Mouse (Mus musculus) liver, embryonic 11.5 days (tissue): ENCODE results near the gene Hspb11. TPM values are rescaled to one million over a fixed set of nuclear protein-coding genes. Genes with fewer than 3 reads are reported as not detected.

Experiments
- ATAC-seq: fragments of 200-750 bp; cut with Nextera tagmentation; replicated peaks from 2 replicates; pipeline ENCODE4 v1.8.0; 2017; ENCODE audit warnings: moderate number of reproducible peaks, mild to moderate bottlenecking, moderate TSS enrichment, moderate library complexity; ENCODE audit not compliant: low FRiP score
- DNase-seq: peaks from one replicate; pipeline ENCODE4 v3.0.0-alpha.2; 2017; ENCODE audit warnings: low spot score
- H3K27ac ChIP-seq: fragments of 300-500 bp; sonication (generic); 2 replicates; pipeline ENCODE4 v1.5.1; 2014; ENCODE audit warnings: mild to moderate bottlenecking, low read depth, low read length, control low read depth
- H3K27me3 ChIP-seq: fragments of 300-500 bp; sonication (generic); replicated peaks from 2 replicates; pipeline ENCODE4 v1.6.1; 2014; ENCODE audit warnings: low read length, mixed read lengths; ENCODE audit not compliant: control insufficient read depth, insufficient read depth
- H3K36me3 ChIP-seq: fragments of 300-500 bp; sonication (generic); 2 replicates; pipeline ENCODE4 v1.6.1; 2014; ENCODE audit warnings: mild to moderate bottlenecking, low read length, moderate library complexity, mixed read lengths; ENCODE audit not compliant: control insufficient read depth, insufficient read depth
- H3K4me1 ChIP-seq: fragments of 300-500 bp; sonication (generic); replicated peaks from 2 replicates; pipeline ENCODE4 v1.6.1; 2014; ENCODE audit warnings: low read length, mixed read lengths; ENCODE audit not compliant: control insufficient read depth, insufficient read depth
- H3K4me2 ChIP-seq: fragments of 300-500 bp; sonication (generic); 2 replicates; pipeline ENCODE4 v1.6.1; 2014; ENCODE audit warnings: mild to moderate bottlenecking, control low read depth, moderate library complexity
- H3K4me3 ChIP-seq: fragments of 300-500 bp; sonication (generic); 2 replicates; pipeline ENCODE4 v1.5.1; 2014; ENCODE audit warnings: low read depth, low read length, control low read depth
- H3K9ac ChIP-seq: fragments of 300-500 bp; sonication (generic); 2 replicates; pipeline ENCODE4 v1.6.1; 2014; ENCODE audit warnings: low read depth, low read length, control low read depth
- H3K9me3 ChIP-seq: fragments of 300-500 bp; sonication (generic); 2 replicates; pipeline ENCODE4 v1.6.1; 2016; ENCODE audit warnings: low read length, inconsistent platforms, mixed read lengths; ENCODE audit not compliant: control insufficient read depth
- WGBS: fragments of 180-500 bp; shearing (Covaris S2); extraction: QIAGEN DNeasy Blood & Tissue Kit; methylation state at CpG from one replicate; pipeline ENCODE4 v1.1.7; 2014; 5-methylcytosine and 5-hydroxymethylcytosine counted together
- polyA plus RNA-seq: library from polyadenylated mRNA; unstranded; fragments of >200 nt; fragmentation: Nextera tagmentation; extraction: Ambion mirVana; gene quantifications from 2 replicates; pipeline ENCODE4 v1.2.1, GENCODE M21; 2014

Gene Hspb11
- polyA plus RNA-seq, 1 experiment from 2014 or later = 14.8 TPM

DNA sequence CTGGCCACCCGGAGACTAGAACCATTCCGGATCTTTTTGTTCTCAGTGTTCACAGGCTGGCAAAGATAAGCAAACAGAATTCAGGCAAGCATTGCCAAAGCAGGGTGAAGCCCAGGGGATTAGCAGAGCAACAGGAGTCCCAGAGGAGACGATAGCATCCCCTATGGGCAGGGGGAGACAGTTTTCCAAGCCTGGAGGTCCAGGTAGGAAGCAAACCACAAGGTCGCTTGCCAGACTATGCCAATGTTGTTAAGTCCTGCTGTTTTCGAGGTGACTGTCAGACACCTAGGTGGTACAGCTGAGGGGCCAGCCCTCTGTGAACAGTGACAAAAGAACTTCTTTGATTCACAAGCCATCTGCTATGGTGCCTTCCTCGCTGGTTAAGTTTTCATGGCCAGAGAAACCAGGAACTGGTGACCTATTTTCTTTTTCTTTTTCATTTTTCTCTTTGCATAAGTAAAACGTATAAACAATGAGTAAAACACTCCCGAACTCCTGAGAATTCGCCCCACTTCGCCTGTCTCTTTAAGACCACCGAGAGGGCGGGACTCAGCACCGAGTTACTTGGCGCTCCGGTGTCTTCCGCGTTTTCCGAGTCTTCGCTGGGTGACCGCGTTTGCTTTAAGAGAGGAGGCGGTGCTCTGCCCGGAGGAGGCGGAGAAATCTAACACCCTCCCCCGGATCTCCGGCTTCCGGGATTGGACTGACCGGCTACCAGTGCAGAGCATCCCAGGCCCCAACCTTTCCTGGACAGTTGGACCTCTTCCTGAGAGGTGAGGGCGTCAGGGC lies 60.5 kb downstream of the Hspb11 start, which contains the start of gene Yipf1:
TSS of gene Yipf1 (plus strand) at position 674 of the 789 bp plus-strand sequence.
- 1% methylated on average over 29 of the region's 29 CpGs for WGBS
- ATAC-seq (peak; percentile 90), DNase-seq (peak; percentile 85)
- no peaks in the 10 kb centered on the region for H3K9me3 ChIP-seq
- H3K4me3 ChIP-seq = peak within 1 kb of the TSS; percentile 81
- no peaks in the 10 kb centered on the region for H3K27me3 ChIP-seq
- H3K27ac ChIP-seq = no peak within 1 kb of the TSS; the same call in 1 of the 2 replicates
- H3K4me1 ChIP-seq = peaks cover 9% of the 10 kb centered on the region
- peak within 1 kb of the TSS; percentile 68 for H3K4me2 ChIP-seq
- peak within 1 kb of the TSS; percentile 72 for H3K9ac ChIP-seq
- no peaks in the 10 kb centered on the region for H3K36me3 ChIP-seq

DNA sequence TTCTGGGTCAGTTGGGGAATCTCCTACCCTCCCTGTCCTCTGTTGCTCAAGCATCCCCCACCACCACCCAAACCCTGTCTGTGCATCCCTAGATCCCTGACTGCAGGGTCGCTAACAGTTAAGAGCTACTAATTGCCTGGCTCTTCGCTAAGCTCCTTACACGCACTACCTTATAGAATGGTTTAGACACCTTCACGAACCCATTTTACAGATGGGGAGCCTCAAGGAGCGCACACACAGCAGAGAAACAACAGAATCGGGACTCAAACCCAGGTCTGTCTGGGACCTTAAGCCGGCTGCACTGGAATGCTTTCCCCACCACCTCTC lies 61.0 kb downstream of the Hspb11 start:
- no peak for DNase-seq
- Histone ChIP-seq H3K27ac (no peak overlapping the region; the same call in 1 of the 2 replicates), H3K4me3 (peak overlapping the region; percentile 81), H3K9ac (peak overlapping the region; percentile 72), H3K36me3 (peaks cover 2% of the 10 kb centered on the region; the same call in 1 of the 2 replicates), H3K4me1 (peaks cover 9% of the 10 kb centered on the region), H3K27me3 (no peaks in the 10 kb centered on the region), H3K9me3 (no peaks in the 10 kb centered on the region), H3K4me2 (peak overlapping the region; percentile 68)
- WGBS = 6% methylated on average over 7 of the region's 7 CpGs
- ATAC-seq = no peak; the same call in 1 of the 2 replicates

- peaks cover 9% of the 10 kb centered on the region for H3K4me1 ChIP-seq
- ATAC-seq (no peak), DNase-seq (no peak)
- no peaks in the 10 kb centered on the region for H3K27me3 ChIP-seq
- WGBS = 83% methylated on average over 8 of the region's 8 CpGs
- H3K9ac ChIP-seq = no peak overlapping the region
- no peaks in the 10 kb centered on the region for H3K9me3 ChIP-seq
- peaks cover 14% of the 10 kb centered on the region; the same call in 1 of the 2 replicates for H3K36me3 ChIP-seq
- no peak overlapping the region for H3K4me3 ChIP-seq
- H3K4me2 ChIP-seq = no peak overlapping the region
- no peak overlapping the region for H3K27ac ChIP-seq
Observed at GRCm38 (mm10) chr4:107318646-107319045, 65.3 kb downstream of the Hspb11 start.

DNA sequence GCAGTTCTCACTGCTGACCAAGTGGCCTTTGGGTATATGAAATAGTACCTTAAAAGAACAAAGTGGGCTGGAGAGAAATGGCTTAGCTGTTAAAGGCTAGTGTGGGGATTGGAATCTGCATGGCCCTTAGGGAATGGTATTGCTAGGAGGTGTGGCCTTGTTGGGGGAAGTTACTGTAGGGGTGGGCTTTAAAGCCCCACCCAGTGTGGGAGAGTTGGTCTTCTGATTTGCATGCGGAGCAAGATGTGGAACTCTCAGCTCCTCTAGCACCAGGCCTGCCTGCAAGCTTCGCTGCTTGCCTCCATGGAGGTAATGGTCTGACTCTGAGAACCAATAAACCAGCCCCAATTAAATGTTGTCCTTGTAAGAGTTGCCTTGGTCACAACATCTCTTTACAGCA lies 67.6 kb downstream of the Hspb11 start:
- ATAC-seq (no peak), DNase-seq (no peak)
- H3K9me3 ChIP-seq = no peaks in the 10 kb centered on the region
- H3K4me1 ChIP-seq = no peaks in the 10 kb centered on the region
- peaks cover 14% of the 10 kb centered on the region; the same call in 1 of the 2 replicates for H3K36me3 ChIP-seq
- H3K9ac ChIP-seq = no peak overlapping the region
- no peak overlapping the region for H3K4me2 ChIP-seq
- no peak overlapping the region for H3K27ac ChIP-seq
- WGBS = 77% methylated on average over 2 of the region's 2 CpGs
- H3K27me3 ChIP-seq = no peaks in the 10 kb centered on the region
- H3K4me3 ChIP-seq = no peak overlapping the region

DNA sequence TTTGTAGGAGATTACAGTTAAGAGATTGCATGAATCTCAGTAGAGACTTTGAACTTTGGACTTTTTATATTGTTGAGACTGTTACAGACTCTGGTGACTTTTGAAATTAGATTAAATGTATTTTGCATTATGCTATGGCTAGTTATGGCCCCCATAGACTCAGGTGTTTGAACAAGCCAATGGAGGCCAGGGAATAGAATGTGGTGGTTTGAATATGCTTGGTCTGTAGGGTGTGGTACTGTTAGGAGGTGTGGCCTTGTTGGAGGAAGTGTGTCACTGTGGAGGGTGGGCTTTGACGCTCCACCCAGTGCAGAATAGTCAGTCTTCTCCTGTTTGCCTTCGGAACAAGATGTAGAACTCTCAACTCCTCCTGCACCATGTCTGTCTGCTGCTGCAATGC lies 69.7 kb downstream of the Hspb11 start:
- no peak overlapping the region for H3K9ac ChIP-seq
- DNase-seq (no peak), ATAC-seq (no peak)
- H3K4me1 ChIP-seq = no peaks in the 10 kb centered on the region
- H3K9me3 ChIP-seq = no peaks in the 10 kb centered on the region
- WGBS = 87% methylated on average over 2 of the region's 2 CpGs
- H3K4me3 ChIP-seq = no peak overlapping the region
- no peak overlapping the region for H3K4me2 ChIP-seq
- no peaks in the 10 kb centered on the region for H3K27me3 ChIP-seq
- H3K27ac ChIP-seq = no peak overlapping the region
- peaks cover 14% of the 10 kb centered on the region; the same call in 1 of the 2 replicates for H3K36me3 ChIP-seq

- H3K4me1 ChIP-seq = no peaks in the 10 kb centered on the region
- no peak overlapping the region for H3K27ac ChIP-seq
- ATAC-seq = no peak
- DNase-seq = no peak
- H3K9me3 ChIP-seq = no peaks in the 10 kb centered on the region
- 92% methylated on average over 8 of the region's 8 CpGs for WGBS
- no peak overlapping the region for H3K4me3 ChIP-seq
- no peaks in the 10 kb centered on the region for H3K36me3 ChIP-seq
- no peak overlapping the region for H3K9ac ChIP-seq
- H3K27me3 ChIP-seq = no peaks in the 10 kb centered on the region
- H3K4me2 ChIP-seq = no peak overlapping the region
Observed at GRCm38 (mm10) chr4:107328530-107328929, 75.1 kb downstream of the Hspb11 start.

Other genes starting within 250 kb of the Hspb11 start
- 122 and 128 TPM in 2 replicates for gene Mrpl37, start 186.7 kb upstream of the Hspb11 start, polyA plus RNA-seq
- gene Cyb5rl, start 186.6 kb upstream of the Hspb11 start, polyA plus RNA-seq = 5.7 and 5.9 TPM in 2 replicates
- not detected in 2 replicates for gene Cdcp2, start 156.7 kb upstream of the Hspb11 start, polyA plus RNA-seq
- gene Tmem59, start 75.2 kb upstream of the Hspb11 start, polyA plus RNA-seq = 221 and 223 TPM in 2 replicates
- 23.0 and 32.3 TPM in 2 replicates for gene Tceanc2, start 74.5 kb upstream of the Hspb11 start, polyA plus RNA-seq
- gene Ldlrad1, start 44.4 kb upstream of the Hspb11 start, polyA plus RNA-seq = not detected in 2 replicates
- 40.7 and 41.1 TPM in 2 replicates for gene Lrrc42, start 61 bp upstream of the Hspb11 start, polyA plus RNA-seq
- 0.12 TPM in 1 of 2 replicates, not detected in the other for gene Dio1, start 53.6 kb downstream of the Hspb11 start, polyA plus RNA-seq
- gene Yipf1, start 60.8 kb downstream of the Hspb11 start, polyA plus RNA-seq = 39.0 and 45.5 TPM in 2 replicates
- 47.4 and 53.2 TPM in 2 replicates for gene Ndc1, start 114.2 kb downstream of the Hspb11 start, polyA plus RNA-seq
- gene Glis1, start 181.0 kb downstream of the Hspb11 start, polyA plus RNA-seq = 1.2 and 1.5 TPM in 2 replicates